Mouse (Mus musculus) cerebellum, postnatal 25 days (tissue): ENCODE results near the gene Dnah2.
A peak's percentile ranks its signal among the peaks of the same experiment; 100 is the strongest.

ENCODE experiments used
- DNase-seq, 2 experiments: peaks; one replicate each; pipeline ENCODE4 v3.0.0; 2021; ENCODE audit warnings: mixed read lengths in 2 of 2

Dnah2 gene

GRCm38 (mm10) chr11:69417449-69418384 is 131.2 kb downstream of the Dnah2 start:
- DNase-seq, result peak; percentile 97 to 99

- DNase-seq, result peak in 1 of 2 experiments; percentile 22
Observed at GRCm38 (mm10) chr11:69416921-69417448, 131.9 kb downstream of the Dnah2 start.

- DNase-seq, result no peak
Observed at GRCm38 (mm10) chr11:69416509-69416908, 132.4 kb downstream of the Dnah2 start.

- peak; percentile 73 to 81 for DNase-seq
Observed at GRCm38 (mm10) chr11:69415668-69416451, 133.1 kb downstream of the Dnah2 start.

- peak; percentile 85 to 92 for DNase-seq
Observed at GRCm38 (mm10) chr11:69415327-69415667, 133.6 kb downstream of the Dnah2 start.

GRCm38 (mm10) chr11:69414421-69415326 is 134.2 kb downstream of the Dnah2 start:
- DNase-seq, result peak; percentile 24 to 35

- peak; percentile 67 to 79 for DNase-seq
Observed at GRCm38 (mm10) chr11:69413221-69414181, 135.4 kb downstream of the Dnah2 start, which contains the start of gene Kdm6b. TSS of gene Kdm6b (minus strand) at chr11:69413675.

- no peak for DNase-seq
Observed at GRCm38 (mm10) chr11:69412548-69412947, 136.4 kb downstream of the Dnah2 start.

- DNase-seq, result peak in 1 of 2 experiments; percentile 84
Observed at GRCm38 (mm10) chr11:69411538-69412203, 137.2 kb downstream of the Dnah2 start.

- DNase-seq, result peak; percentile 95 to 97
Observed at GRCm38 (mm10) chr11:69411073-69411535, 137.8 kb downstream of the Dnah2 start.

- peak in 1 of 2 experiments; percentile 73 for DNase-seq
Observed at GRCm38 (mm10) chr11:69410310-69411072, 138.4 kb downstream of the Dnah2 start.

- no peak for DNase-seq
Observed at GRCm38 (mm10) chr11:69410045-69410309, 138.9 kb downstream of the Dnah2 start.

- DNase-seq, result peak; percentile 80 to 88
Observed at GRCm38 (mm10) chr11:69409378-69410044, 139.4 kb downstream of the Dnah2 start.

- DNase-seq, result peak; percentile 86
Observed at GRCm38 (mm10) chr11:69408541-69409377, 140.2 kb downstream of the Dnah2 start.

GRCm38 (mm10) chr11:69407724-69408004 is 141.2 kb downstream of the Dnah2 start:
- DNase-seq, result no peak

- no peak for DNase-seq
Observed at GRCm38 (mm10) chr11:69406867-69407723, 141.8 kb downstream of the Dnah2 start.

GRCm38 (mm10) chr11:69406282-69406681 is 142.6 kb downstream of the Dnah2 start:
- DNase-seq, result peak in 1 of 2 experiments; percentile 30
